Mouse (Mus musculus): ENCODE measurements around the gene Olfr521. TPM values are rescaled to one million over a fixed set of nuclear protein-coding genes. Genes with fewer than 3 reads are reported as not detected.
"Not testable (repeated sequence)": the region's sequence is repeated elsewhere in the genome, so short reads cannot be mapped to it uniquely, and the experiment has no call there.

Olfr521 gene
- total RNA-seq (2021) = not detected
- long read RNA-seq = 0 reads

DNA sequence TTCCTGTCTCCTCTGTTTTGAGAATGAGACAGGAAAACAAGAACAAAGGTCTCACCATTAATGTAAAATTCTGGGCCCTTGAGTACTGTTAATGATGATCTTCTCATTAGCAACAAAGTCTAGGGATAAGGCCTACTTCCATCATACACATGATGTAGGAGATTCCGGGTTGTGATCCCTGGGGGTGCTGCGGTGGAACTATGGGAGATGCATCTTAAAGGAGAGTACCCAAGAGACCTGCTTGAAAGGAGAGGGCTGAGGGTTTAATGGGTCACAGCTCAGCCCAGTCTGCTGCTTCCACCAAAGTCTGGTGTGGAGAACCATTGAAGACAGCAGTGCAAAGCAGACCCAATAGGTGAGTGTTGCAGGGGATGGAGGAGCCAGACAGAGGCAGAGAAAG, at the start of gene Olfr521:
Gene Olfr521, plus strand, starts transcription at position 301 of the 400 bp plus-strand sequence.
- no peak for DNase-seq (ENCODE audit: low spot score in 2 of 2)

- no peak for DNase-seq (ENCODE audit: low spot score in 2 of 2)
These were observed 46.8 kb upstream of the Olfr521 start for GRCm38 (mm10) chr7:99716536-99716935.

- no peak for DNase-seq (ENCODE audit: low spot score in 2 of 2)
These were observed 33.3 kb upstream of the Olfr521 start, which contains the start of gene Olfr520 for GRCm38 (mm10) chr7:99729973-99730372. TSS of gene Olfr520 (plus strand) at chr7:99730273.

DNA sequence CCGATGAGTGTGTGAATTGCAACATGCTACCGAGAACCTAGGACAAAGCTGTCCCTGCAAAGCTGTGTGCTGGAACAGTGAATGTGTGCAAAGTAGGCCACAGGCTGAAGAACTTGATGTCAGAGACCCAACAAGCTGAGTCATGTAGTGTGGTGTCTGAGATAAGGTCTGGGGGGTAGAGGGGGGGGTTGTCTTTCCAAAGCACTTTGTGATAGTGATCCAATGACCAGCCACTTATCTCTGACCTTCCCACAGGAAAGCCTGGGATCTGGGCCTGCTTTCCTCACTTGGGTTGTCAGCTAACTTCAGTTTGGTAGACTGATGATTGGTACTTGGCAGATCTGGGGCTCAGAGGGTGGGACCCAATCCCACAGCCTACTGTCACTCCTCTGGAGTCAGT, 28.7 kb upstream of the Olfr521 start:
- DNase-seq (ENCODE audit: low spot score in 2 of 2) = no peak

DNA sequence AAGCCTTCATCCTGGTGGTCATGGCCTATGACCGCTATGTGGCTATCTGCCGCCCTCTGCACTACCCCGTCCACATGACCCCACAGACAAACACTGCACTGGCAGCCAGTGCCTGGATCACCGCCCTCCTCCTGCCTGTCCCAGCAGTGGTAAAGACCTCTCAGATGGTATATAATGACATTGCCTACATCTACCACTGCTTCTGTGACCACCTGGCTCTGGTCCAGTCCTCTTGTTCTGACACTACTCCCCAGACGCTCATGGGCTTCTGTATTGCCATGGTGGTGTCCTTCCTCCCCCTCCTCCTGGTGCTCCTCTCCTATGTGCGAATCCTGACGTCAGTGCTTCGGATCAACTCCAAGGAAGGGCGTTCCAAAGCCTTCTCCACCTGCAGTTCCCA, 27.8 kb upstream of the Olfr521 start:
- not testable (repeated sequence) for DNase-seq (ENCODE audit: low spot score in 2 of 2)

GRCm38 (mm10) chr7:99739276-99739675, 24.0 kb upstream of the Olfr521 start:
- DNase-seq (ENCODE audit: low spot score in 2 of 2) = peak in 1 of 2 experiments; percentile 24

DNA sequence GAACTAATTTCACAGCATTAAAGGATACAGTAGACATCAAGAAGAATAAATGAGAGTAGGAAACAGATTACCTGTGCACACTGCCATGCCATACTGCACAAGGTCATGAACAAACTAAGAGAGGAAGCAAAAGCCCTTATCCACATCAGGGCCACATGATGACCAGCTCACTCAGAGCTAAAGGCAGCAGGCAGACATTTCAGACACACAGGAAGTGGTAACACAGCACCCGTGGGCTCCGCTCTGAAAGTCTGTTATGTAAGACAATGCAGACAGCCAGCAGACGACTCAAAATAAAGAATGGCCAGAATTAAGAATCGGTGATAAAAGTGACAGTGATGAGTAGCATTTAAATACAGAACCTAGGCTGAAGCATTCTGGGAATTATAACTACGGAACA, 18.1 kb downstream of the Olfr521 start:
- DNase-seq (ENCODE audit: low spot score in 2 of 2) = no peak

GRCm38 (mm10) chr7:99781916-99782315, 18.6 kb downstream of the Olfr521 start:
- DNase-seq (ENCODE audit: low spot score in 2 of 2) = no peak

- no peak for DNase-seq (ENCODE audit: low spot score in 2 of 2)
These were observed 20.1 kb downstream of the Olfr521 start for GRCm38 (mm10) chr7:99783421-99783820.

DNA sequence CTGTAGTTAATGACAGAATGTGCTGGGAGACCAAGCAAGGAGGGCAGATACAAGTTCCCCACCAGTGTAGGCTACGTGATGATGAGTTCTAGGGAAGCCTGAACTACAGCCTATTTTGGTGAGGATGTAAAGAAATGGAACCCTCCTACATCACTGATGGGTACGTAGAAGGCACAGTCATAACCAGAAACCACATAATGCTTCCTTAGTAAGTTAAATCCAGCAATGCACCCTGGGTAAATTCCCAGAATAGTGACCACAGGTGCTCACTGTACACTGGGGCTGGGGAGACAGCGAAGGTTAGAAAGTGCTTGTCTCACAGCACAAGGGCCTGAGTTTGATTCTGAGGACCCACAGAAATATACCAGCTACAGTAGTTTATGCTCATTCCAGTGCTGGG, 22.2 kb downstream of the Olfr521 start:
- no peak for DNase-seq (ENCODE audit: low spot score in 2 of 2)

- DNase-seq (ENCODE audit: low spot score in 2 of 2) = no peak
These were observed 23.5 kb downstream of the Olfr521 start for GRCm38 (mm10) chr7:99786774-99787173.

DNA sequence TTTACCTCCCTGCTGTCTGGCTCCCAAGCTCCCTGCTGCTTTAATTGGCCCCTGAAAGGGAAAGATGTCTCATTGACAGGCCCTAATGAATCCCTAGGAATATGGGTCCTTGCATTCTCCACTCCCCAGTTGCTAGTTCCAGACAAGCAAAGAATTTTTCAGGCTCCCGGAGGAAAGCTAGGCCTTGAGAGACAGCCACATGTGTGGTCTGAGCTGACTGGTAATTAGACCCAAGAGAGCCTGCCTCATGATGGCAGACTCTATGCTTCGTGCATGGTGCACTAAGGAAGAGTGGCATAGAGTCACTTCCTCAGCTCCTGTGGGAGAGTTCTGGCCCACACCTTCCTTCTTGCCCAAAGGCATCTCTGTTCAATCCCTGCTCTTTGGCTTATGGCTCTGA, 24.6 kb downstream of the Olfr521 start:
- DNase-seq (ENCODE audit: low spot score in 2 of 2) = no peak

- no peak for DNase-seq (ENCODE audit: low spot score in 2 of 2)
These were observed 25.3 kb downstream of the Olfr521 start for GRCm38 (mm10) chr7:99788563-99788962.

GRCm38 (mm10) chr7:99790816-99791215, 27.5 kb downstream of the Olfr521 start:
- no peak for DNase-seq (ENCODE audit: low spot score in 2 of 2)

- no peak for DNase-seq (ENCODE audit: low spot score in 2 of 2)
These were observed 30.8 kb downstream of the Olfr521 start for GRCm38 (mm10) chr7:99794096-99794495.

DNA sequence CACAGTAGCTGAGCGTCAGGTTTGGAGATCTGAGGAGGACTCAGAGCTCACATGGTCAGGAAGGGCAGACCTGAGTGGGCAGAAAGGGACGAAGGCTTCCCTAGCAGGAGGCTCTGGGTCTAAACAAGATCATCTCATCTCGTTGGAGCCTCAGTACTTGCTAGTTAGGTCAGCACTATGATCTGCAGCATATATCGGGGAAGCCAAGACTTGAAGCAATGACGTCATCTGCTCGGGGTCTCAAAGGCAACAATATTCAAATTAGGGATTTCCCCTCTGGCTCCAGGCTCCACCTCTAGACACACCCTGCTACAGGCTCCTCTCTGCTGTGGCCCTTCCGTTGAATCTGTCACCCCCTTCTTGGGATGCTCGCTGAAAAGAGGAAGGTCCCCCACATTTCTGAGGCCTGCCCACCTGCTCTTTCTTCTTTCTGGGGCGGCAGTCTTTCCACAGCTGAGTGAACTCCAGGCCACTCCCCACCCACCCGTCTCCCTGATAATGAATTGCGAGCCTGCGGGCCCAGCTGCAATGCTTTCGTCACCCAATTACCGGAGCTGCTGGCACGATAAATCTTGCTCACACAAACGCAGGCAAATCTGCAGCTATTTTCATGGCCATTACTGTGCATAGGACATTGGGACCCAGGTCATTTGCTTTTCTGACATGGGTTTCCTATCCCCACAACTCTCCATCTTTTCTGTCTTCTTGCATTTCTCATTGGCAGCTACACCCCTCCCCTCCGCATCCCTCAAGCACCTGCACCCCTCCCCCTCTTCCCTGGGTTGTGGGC, 32.1 kb downstream of the Olfr521 start:
- peak; percentile 14 to 47 for DNase-seq (ENCODE audit: low spot score in 2 of 2)

DNA sequence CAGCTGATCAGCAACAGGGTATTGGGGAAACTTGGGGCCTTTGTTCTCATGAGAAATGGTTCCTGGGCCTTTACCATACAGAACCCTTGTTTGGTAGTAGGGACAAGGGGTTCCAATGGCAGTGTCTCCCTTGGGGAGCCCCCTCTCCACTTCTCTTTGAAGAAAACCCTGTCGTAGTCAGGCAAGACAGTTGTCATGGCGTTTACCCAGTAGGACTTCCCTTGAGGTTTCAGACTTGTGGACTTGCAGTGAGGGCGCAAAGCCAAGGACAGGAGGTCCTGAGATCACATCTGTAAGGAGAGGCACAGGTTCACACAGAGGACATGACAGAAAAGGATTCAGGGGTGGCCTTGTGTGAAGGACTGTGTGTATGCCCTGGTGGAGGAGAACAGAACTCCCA, 33.2 kb downstream of the Olfr521 start:
- DNase-seq (ENCODE audit: low spot score in 2 of 2) = no peak

GRCm38 (mm10) chr7:99797261-99797660, 34.0 kb downstream of the Olfr521 start:
- DNase-seq (ENCODE audit: low spot score in 2 of 2) = no peak

- peak; percentile 80 to 84 for DNase-seq (ENCODE audit: low spot score in 2 of 2)
These were observed 34.8 kb downstream of the Olfr521 start for GRCm38 (mm10) chr7:99797911-99798647.

DNA sequence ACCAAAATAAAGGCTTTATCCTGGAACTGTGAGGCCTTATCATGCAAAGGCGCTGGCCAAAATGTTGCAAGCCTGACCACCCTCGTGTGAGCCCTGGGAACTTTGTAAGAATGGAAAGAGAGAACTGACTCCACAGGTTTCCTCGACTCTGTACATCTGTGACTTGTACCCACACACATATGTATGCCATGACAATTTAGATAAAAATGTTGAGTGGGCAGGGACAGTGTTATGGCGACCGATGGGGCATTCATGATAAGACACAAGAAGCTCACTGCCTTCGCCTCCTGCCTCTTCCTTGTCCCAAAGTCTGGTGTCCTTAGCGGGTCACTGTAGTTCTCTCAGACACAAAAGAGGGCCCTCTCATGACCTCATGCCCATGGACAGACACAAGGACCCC, 35.8 kb downstream of the Olfr521 start:
- no peak for DNase-seq (ENCODE audit: low spot score in 2 of 2)

DNA sequence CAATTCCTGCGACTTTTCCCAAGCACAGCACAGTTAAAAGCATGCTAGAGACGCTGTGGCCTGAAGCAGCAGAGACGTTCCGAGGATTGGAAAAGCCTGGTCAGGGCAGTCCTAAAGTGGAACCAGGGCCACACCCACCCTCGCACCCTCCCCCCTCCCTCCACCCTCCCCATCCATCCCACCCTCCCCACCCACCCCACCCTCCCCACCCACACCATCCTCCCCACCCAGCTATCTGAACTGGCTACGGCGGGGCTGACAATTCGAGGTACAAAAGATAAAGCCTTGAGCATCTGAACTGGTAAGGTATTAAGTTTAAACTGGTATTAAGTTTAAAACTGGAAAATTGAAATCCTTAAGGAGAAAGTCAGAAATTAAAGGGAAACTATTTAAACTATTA, 40.2 kb downstream of the Olfr521 start:
- no peak for DNase-seq (ENCODE audit: low spot score in 2 of 2)

DNA sequence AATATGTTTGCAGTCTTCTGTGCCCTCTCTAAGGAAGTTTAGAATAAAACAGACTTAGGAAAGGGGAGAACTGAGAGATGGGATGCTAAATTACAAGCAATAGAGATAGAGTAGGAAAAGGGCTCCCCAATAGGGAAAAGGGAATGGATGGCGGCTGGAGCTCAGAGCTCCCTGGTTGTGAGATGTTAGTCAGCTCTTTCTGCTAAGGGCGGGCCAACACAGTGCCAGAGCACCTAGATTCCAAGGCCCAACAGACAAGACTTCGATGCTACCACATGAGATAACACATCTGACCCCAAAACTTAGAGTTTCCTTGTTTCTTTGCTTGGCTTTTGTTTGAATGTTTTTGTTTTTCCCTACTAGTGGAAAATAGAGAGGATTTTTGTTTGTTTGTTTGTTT, 40.7 kb downstream of the Olfr521 start:
- DNase-seq (ENCODE audit: low spot score in 2 of 2) = not testable (repeated sequence)

Data from layer of hippocampus, postnatal 10 days (tissue).